Mouse (Mus musculus): ENCODE measurements around the gene Cdca7. TPM values are rescaled to one million over a fixed set of nuclear protein-coding genes. Genes with fewer than 3 reads are reported as not detected.

Gene Cdca7
- polyA plus RNA-seq, 1 experiment from 2014 or later = 11.8 TPM

DNA sequence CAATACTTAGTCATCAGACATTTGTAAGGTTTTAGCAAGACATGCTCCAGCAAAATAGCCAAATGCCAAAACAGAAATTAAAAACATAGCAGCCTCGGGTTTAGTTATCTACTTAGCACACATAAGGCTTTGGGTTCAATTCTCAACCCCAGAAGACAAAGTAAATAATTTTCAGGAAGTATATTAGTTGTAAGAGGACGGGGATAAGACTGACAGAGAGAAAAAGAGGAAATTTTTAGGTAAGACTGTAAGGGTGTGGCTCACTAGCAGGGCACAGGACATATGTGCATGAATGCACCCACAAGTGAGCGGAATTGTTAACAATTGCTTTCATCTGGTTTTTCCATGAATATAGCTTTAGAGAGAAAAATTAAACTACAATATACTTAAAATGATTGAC is 32.0 kb upstream of the Cdca7 start:
- WGBS = 75% methylated on average over 3 of the region's 3 CpGs
- TF ChIP-seq EP300 (IDR thresholded peaks at IDR 0.05) = no peak
- no peak for TF ChIP-seq CTCF (IDR thresholded peaks at IDR 0.05)
- Histone ChIP-seq H3K9ac (replicated peaks; ENCODE audit: low read depth) (no peak overlapping the region), H3K36me3 (ENCODE audit: insufficient read depth, low read length) (peaks cover 15% of the 10 kb centered on the region; the same call in 1 of the 2 replicates), H3K4me1 (ENCODE audit: insufficient read depth, low read depth, low read length) (no peaks in the 10 kb centered on the region), H3K9me3 (ENCODE audit: low read length) (no peaks in the 10 kb centered on the region), H3K4me2 (replicated peaks; ENCODE audit: low read depth, low read length) (no peak overlapping the region), H3K27me3 (replicated peaks; ENCODE audit: insufficient read depth, low read length) (no peaks in the 10 kb centered on the region), H3K27ac (ENCODE audit: low read length) (no peak overlapping the region), H3K4me3 (ENCODE audit: low read depth, low read length) (no peak overlapping the region)
- ATAC-seq = no peak
- DNase-seq (ENCODE audit: low spot score) = no peak

DNA sequence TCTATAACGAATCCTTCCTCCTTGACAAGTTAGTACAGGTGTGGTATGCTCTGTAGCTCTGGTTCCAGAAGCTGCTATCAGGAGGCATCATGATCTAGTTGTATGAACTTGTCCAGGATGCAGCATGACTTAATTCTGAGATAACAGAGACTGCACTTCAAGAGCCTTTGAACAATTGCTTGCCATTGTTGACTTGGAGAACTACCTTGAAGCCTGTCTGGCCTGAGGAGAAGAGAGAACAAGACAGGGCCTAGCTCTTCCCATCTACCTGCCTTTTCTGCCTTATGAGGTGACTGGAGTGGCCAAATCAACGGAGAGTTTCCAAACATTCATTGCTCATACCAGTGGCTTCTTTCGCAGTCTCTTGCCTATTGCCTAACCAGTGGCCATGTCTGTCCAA is 29.9 kb upstream of the Cdca7 start:
- DNase-seq (ENCODE audit: low spot score) (no peak), ATAC-seq (no peak)
- H3K4me1 ChIP-seq (ENCODE audit: insufficient read depth, low read depth, low read length) = no peaks in the 10 kb centered on the region
- H3K27ac ChIP-seq (ENCODE audit: low read length) = no peak overlapping the region
- no peak overlapping the region for H3K4me3 ChIP-seq (ENCODE audit: low read depth, low read length)
- 88% methylated on average over 3 of the region's 3 CpGs for WGBS
- H3K4me2 ChIP-seq (replicated peaks; ENCODE audit: low read depth, low read length) = no peak overlapping the region
- no peak for TF ChIP-seq EP300 (IDR thresholded peaks at IDR 0.05)
- no peak for TF ChIP-seq CTCF (IDR thresholded peaks at IDR 0.05)
- no peak overlapping the region for H3K9ac ChIP-seq (replicated peaks; ENCODE audit: low read depth)
- no peaks in the 10 kb centered on the region for H3K27me3 ChIP-seq (replicated peaks; ENCODE audit: insufficient read depth, low read length)
- H3K9me3 ChIP-seq (ENCODE audit: low read length) = no peaks in the 10 kb centered on the region
- peaks cover 5% of the 10 kb centered on the region; the same call in 1 of the 2 replicates for H3K36me3 ChIP-seq (ENCODE audit: insufficient read depth, low read length)

DNA sequence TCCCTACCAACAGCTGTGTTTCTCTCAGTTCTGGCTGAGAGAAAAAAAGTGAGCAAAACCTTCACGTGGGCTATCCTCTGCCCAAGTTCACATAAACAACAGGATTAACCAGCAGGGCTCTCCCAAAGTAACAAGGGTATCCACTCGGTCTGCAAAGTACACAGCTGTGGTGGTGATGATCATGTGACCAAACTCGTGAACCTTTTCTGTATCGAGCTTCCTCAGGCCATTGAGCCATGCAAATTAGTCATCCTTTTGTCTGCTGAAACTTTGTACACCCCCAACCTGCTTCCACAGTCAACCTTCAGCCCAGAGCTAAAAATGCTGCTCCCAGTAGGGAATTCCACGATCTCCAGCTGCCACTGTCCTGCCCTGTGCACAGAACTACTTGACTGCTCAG is 29.3 kb upstream of the Cdca7 start:
- H3K9ac ChIP-seq (replicated peaks; ENCODE audit: low read depth) = no peak overlapping the region
- 47% methylated on average over 5 of the region's 5 CpGs for WGBS
- DNase-seq (ENCODE audit: low spot score) (no peak), ATAC-seq (no peak)
- no peaks in the 10 kb centered on the region for H3K27me3 ChIP-seq (replicated peaks; ENCODE audit: insufficient read depth, low read length)
- H3K4me2 ChIP-seq (replicated peaks; ENCODE audit: low read depth, low read length) = no peak overlapping the region
- H3K27ac ChIP-seq (ENCODE audit: low read length) = no peak overlapping the region
- TF ChIP-seq EP300 (IDR thresholded peaks at IDR 0.05) (no peak), CTCF (IDR thresholded peaks at IDR 0.05) (no peak)
- H3K4me3 ChIP-seq (ENCODE audit: low read depth, low read length) = no peak overlapping the region
- no peaks in the 10 kb centered on the region for H3K4me1 ChIP-seq (ENCODE audit: insufficient read depth, low read depth, low read length)
- 0 out of 2 replicates have a peak, but pooled peaks cover under 1% of the 10 kb centered on the region for H3K36me3 ChIP-seq (ENCODE audit: insufficient read depth, low read length)
- no peaks in the 10 kb centered on the region for H3K9me3 ChIP-seq (ENCODE audit: low read length)

DNA sequence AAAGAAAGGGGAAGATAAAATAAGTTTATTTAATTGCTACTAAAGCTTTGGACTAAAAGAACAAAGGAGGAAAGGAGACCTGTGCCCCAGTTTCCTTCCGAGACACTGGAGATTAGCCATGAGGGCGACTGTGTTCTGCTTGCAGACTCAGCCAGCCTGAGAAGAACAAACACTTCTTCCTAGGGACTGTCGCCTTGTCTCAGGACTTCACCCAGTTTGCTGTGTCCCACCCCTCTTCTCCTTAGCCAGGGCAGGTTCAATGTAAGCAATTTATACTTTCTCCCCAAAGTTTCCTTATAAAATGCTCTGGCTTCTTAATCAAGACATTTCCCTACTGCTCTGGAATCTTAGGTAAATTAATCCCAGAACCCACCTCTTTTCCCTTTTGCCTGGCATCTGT is 22.4 kb upstream of the Cdca7 start:
- Histone ChIP-seq H3K4me2 (replicated peaks; ENCODE audit: low read depth, low read length) (no peak overlapping the region), H3K9me3 (ENCODE audit: low read length) (no peaks in the 10 kb centered on the region), H3K9ac (replicated peaks; ENCODE audit: low read depth) (no peak overlapping the region), H3K36me3 (ENCODE audit: insufficient read depth, low read length) (no peaks in the 10 kb centered on the region), H3K27ac (ENCODE audit: low read length) (no peak overlapping the region), H3K4me1 (ENCODE audit: insufficient read depth, low read depth, low read length) (no peaks in the 10 kb centered on the region; the same call in 1 of the 2 replicates), H3K4me3 (ENCODE audit: low read depth, low read length) (no peak overlapping the region), H3K27me3 (replicated peaks; ENCODE audit: insufficient read depth, low read length) (no peaks in the 10 kb centered on the region)
- TF ChIP-seq EP300 (IDR thresholded peaks at IDR 0.05) = no peak
- TF ChIP-seq CTCF (IDR thresholded peaks at IDR 0.05) = no peak
- 29% methylated on average over 3 of the region's 3 CpGs for WGBS
- DNase-seq (ENCODE audit: low spot score) (no peak), ATAC-seq (no peak)

DNA sequence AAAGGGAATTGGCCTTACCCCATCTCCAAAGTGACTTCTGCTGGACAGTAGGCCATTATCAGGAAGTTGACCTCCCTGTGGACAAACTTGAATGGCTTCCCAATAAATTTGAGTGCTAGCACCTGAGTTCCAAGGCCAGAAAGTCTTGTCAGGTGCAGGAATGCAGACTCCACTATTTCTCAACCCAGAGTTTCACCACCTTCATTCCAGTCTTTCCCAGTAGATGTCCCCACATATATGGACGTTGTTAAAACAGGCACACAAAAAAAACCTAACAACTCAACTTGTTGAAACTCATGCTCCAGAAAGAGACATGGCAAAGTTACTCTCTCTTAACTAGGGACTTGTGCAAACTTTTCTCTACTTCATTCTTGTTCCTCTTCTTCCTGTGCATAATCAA is 19.8 kb upstream of the Cdca7 start:
- no peak for TF ChIP-seq CTCF (IDR thresholded peaks at IDR 0.05)
- no peak for TF ChIP-seq EP300 (IDR thresholded peaks at IDR 0.05)
- 44% methylated on average over 1 of the region's 1 CpGs for WGBS
- Histone ChIP-seq H3K9ac (replicated peaks; ENCODE audit: low read depth) (no peak overlapping the region), H3K4me2 (replicated peaks; ENCODE audit: low read depth, low read length) (no peak overlapping the region), H3K27me3 (replicated peaks; ENCODE audit: insufficient read depth, low read length) (no peaks in the 10 kb centered on the region), H3K4me1 (ENCODE audit: insufficient read depth, low read depth, low read length) (no peaks in the 10 kb centered on the region; the same call in 1 of the 2 replicates), H3K9me3 (ENCODE audit: low read length) (no peaks in the 10 kb centered on the region), H3K36me3 (ENCODE audit: insufficient read depth, low read length) (no peaks in the 10 kb centered on the region), H3K27ac (ENCODE audit: low read length) (no peak overlapping the region), H3K4me3 (ENCODE audit: low read depth, low read length) (no peak overlapping the region)
- no peak for DNase-seq (ENCODE audit: low spot score)
- no peak for ATAC-seq

DNA sequence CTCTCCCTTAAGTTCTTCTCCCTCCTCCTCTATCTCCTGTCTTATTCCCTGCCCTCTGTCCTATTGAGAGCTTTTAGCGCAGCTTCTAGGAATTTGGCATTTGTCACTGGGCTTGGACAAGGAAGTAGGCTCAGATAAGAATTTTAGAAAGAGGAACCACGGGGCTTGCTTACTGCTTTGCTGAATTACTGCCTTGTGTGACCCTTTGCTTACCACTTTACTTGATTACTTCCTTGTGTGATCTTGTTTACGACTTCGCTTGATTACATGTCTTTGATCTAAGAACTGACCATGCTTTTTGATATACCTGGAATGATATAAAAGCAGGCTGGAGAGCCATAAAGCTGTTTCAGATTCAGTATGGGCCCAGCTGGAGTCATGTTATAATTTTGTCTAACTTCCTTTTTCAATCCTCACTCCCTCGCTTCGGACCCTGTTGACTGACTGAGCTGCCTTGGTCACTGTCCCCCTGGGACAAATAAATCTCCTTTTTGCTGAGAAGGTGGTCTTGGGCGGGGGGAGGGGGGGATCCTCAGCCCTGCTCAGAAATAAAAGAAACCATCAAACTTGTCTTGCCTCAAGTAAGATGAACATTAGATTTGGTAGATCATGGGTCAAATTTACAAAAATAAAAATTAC is 11.5 kb upstream of the Cdca7 start:
- H3K9ac ChIP-seq (replicated peaks; ENCODE audit: low read depth) = no peak overlapping the region
- H3K9me3 ChIP-seq (ENCODE audit: low read length) = no peaks in the 10 kb centered on the region
- ATAC-seq (no peak), DNase-seq (ENCODE audit: low spot score) (no peak)
- H3K4me1 ChIP-seq (ENCODE audit: insufficient read depth, low read depth, low read length) = no peaks in the 10 kb centered on the region; the same call in 1 of the 2 replicates
- no peak overlapping the region for H3K27ac ChIP-seq (ENCODE audit: low read length)
- H3K4me3 ChIP-seq (ENCODE audit: low read depth, low read length) = no peak overlapping the region
- no peaks in the 10 kb centered on the region for H3K27me3 ChIP-seq (replicated peaks; ENCODE audit: insufficient read depth, low read length)
- WGBS = 60% methylated on average over 7 of the region's 7 CpGs
- no peak overlapping the region for H3K4me2 ChIP-seq (replicated peaks; ENCODE audit: low read depth, low read length)
- TF ChIP-seq CTCF (IDR thresholded peaks at IDR 0.05) (no peak), EP300 (IDR thresholded peaks at IDR 0.05) (no peak)
- H3K36me3 ChIP-seq (ENCODE audit: insufficient read depth, low read length) = no peaks in the 10 kb centered on the region
